Mouse (Mus musculus) kidney, adult 9 months (tissue): Measurements from ENCODE around the gene Rbfox1.
A peak's percentile ranks its signal among the peaks of the same experiment; 100 is the strongest.

Experiments
- DNase-seq: peaks from one replicate; pipeline ENCODE4 v3.0.0; 2022

Rbfox1 gene

GRCm38 (mm10) chr16:7051991-7052390 lies 1166.8 kb downstream of the Rbfox1 start:
- DNase-seq, result no peak

- DNase-seq, result no peak
Measured at GRCm38 (mm10) chr16:7052408-7052807, 1167.3 kb downstream of the Rbfox1 start.

- no peak for DNase-seq
Measured at GRCm38 (mm10) chr16:7057789-7058188, 1172.6 kb downstream of the Rbfox1 start.

- DNase-seq, result no peak
Measured at GRCm38 (mm10) chr16:7058556-7058955, 1173.4 kb downstream of the Rbfox1 start.

- no peak for DNase-seq
Measured at GRCm38 (mm10) chr16:7059596-7059995, 1174.4 kb downstream of the Rbfox1 start.

GRCm38 (mm10) chr16:7060864-7061263 lies 1175.7 kb downstream of the Rbfox1 start:
- DNase-seq, result no peak

GRCm38 (mm10) chr16:7062512-7062911 lies 1177.4 kb downstream of the Rbfox1 start:
- DNase-seq, result no peak

- no peak for DNase-seq
Measured at GRCm38 (mm10) chr16:7067109-7067508, 1182.0 kb downstream of the Rbfox1 start.

GRCm38 (mm10) chr16:7069599-7069998 lies 1184.4 kb downstream of the Rbfox1 start:
- DNase-seq, result peak; percentile 2

- no peak for DNase-seq
Measured at GRCm38 (mm10) chr16:7074786-7075185, 1189.6 kb downstream of the Rbfox1 start.

GRCm38 (mm10) chr16:7075749-7076148 lies 1190.6 kb downstream of the Rbfox1 start:
- no peak for DNase-seq

- DNase-seq, result no peak
Measured at GRCm38 (mm10) chr16:7076305-7076704, 1191.2 kb downstream of the Rbfox1 start.

GRCm38 (mm10) chr16:7076707-7077106 lies 1191.6 kb downstream of the Rbfox1 start:
- no peak for DNase-seq

GRCm38 (mm10) chr16:7081074-7081568 lies 1196.0 kb downstream of the Rbfox1 start:
- no peak for DNase-seq

- DNase-seq, result no peak
Measured at GRCm38 (mm10) chr16:7081684-7082255, 1196.6 kb downstream of the Rbfox1 start.

- DNase-seq, result no peak
Measured at GRCm38 (mm10) chr16:7083937-7084336, 1198.8 kb downstream of the Rbfox1 start.

GRCm38 (mm10) chr16:7088601-7089430 lies 1203.7 kb downstream of the Rbfox1 start:
- no peak for DNase-seq

- DNase-seq, result no peak
Measured at GRCm38 (mm10) chr16:7089475-7089874, 1204.3 kb downstream of the Rbfox1 start.

GRCm38 (mm10) chr16:7090205-7090604 lies 1205.0 kb downstream of the Rbfox1 start:
- no peak for DNase-seq

GRCm38 (mm10) chr16:7092811-7093210 lies 1207.7 kb downstream of the Rbfox1 start:
- no peak for DNase-seq

GRCm38 (mm10) chr16:7093686-7094085 lies 1208.5 kb downstream of the Rbfox1 start:
- no peak for DNase-seq

GRCm38 (mm10) chr16:7094181-7094749 lies 1209.1 kb downstream of the Rbfox1 start:
- DNase-seq, result no peak

GRCm38 (mm10) chr16:7097071-7097470 lies 1211.9 kb downstream of the Rbfox1 start:
- no peak for DNase-seq
